Mouse (Mus musculus): ENCODE results near the gene Tmc3. TPM values are rescaled to one million over a fixed set of nuclear protein-coding genes. Genes with fewer than 3 reads are reported as not detected.

Tmc3 gene
- 0.35 TPM in 1 of 2 replicates, not detected in the other for total RNA-seq (2017)

DNA sequence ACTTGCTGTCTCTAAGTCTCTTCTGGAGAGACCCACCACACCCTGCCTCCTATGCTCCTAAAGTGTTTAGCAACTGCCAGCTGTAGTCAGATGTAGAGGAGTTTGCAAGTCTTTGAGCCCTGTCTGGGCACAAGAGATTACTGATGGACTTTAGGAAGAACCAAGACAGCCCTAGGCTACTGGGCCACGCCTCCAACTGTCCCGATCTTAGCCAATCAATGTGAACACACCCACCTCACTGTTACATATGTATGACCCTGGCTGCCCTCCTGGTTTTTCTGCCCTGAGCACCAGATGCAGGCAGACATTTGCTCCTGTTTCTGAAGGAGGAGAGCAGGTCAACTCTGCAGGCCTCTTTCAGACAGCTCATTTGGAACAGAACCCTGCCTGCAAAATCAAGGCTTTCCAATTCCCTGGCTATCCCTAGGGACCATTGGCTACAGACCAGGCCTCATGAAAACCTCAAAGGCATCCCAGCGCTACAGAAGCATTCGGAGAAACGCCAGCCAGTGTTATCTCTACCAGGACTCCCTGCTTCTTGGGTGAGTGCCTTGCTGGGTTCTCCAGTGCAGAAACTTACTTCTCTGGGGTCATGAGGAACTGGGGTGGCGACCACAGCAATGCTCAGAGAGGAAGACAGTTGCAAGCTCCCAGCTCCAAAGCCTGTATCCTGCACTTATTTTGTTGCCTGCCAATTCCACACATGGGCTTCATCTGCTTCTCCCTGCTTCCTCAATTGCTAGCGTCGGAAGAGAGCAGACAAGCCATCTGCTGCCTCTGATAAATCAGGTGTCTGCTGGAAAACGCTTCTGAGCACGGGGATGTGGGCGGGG, at the start of gene Tmc3:
Tmc3 (plus strand) TSS at position 289 of the 833 bp plus-strand sequence.
- no peak for ATAC-seq (ENCODE audit: extremely low read depth, insufficient number of reproducible peaks, low FRiP score, poor library complexity, severe bottlenecking)

DNA sequence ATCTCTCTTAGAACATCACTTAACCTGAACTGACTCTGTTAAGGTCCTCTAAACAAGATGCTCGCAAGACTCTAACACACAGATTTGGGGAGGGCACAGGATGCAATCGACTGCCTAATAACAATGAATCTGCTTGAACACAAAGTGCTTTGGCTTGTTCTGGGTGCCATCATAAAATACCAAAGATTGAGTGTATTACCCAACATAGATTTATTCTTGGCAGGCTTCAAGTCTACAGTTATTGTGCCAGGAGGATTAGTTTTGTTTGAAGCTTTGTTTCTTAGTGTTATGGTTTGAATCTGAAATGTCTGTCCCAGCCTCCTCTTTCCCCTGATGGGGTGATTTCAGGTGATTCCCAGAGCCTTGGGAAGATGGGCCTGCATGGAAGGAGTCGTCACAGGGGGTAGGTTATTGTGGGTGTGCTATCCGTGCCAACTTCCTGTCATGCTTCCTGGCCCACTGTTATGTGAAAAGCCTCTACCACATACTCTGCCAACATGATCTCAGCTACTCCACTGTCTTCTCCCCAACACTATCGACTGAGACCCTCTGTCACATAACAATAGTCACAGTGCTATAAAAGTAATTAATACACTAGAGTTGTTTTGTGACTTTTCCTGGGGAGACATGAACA, 43.1 kb upstream of the Tmc3 start:
- no peak for ATAC-seq (ENCODE audit: extremely low read depth, insufficient number of reproducible peaks, low FRiP score, poor library complexity, severe bottlenecking)

DNA sequence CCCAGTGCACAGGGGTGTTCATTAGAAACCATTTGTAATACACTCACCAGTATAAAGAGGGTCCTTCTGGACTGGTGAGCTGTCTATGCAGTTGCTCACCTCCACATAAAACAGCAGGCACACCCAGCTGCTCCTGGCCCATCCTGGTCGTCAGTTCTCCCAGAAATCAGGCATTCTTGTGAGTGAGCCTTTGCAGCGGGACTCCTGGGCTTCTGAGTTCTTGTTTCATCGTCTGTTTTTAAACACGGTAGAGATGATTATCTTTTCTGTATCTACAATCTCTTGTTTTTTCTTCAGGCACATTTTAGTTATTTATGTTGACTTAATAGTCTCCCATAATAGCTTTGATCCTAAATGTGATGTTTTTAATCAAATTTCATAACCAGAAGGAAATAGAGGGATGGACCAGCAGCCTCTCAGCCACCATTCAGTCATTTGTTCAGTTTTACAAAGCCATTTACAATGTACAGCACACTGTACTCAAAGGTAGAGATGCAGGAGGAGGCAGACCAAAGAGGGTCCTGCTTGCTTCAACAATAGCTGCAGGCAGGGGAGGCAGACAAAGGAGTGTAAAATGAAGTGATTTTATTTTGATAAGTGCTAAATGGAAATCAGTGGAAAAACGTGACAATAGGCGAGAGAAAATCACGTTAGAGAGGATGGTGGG, 35.9 kb upstream of the Tmc3 start:
- no peak for ATAC-seq (ENCODE audit: extremely low read depth, insufficient number of reproducible peaks, low FRiP score, poor library complexity, severe bottlenecking)

DNA sequence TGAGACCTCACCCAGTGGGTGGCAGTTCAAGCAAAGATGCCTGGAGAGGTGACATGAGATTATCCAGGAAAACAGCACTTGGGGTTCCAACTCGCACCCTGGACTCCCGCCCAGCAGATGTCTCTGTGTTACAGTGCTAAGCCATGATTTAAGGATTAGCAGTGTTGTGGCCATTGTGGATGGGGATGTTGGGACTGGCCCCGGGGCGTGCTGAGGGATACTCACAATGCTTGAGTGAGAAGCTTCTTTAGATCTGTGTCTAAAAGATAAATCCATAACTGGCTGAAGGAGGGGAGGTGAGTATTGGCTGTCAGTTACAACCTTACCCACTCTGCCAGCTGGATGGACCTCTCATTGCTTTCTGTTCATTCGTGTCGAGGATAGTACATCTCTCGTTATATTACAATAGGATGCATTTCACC, 35.4 kb upstream of the Tmc3 start:
- no peak for ATAC-seq (ENCODE audit: extremely low read depth, insufficient number of reproducible peaks, low FRiP score, poor library complexity, severe bottlenecking)

DNA sequence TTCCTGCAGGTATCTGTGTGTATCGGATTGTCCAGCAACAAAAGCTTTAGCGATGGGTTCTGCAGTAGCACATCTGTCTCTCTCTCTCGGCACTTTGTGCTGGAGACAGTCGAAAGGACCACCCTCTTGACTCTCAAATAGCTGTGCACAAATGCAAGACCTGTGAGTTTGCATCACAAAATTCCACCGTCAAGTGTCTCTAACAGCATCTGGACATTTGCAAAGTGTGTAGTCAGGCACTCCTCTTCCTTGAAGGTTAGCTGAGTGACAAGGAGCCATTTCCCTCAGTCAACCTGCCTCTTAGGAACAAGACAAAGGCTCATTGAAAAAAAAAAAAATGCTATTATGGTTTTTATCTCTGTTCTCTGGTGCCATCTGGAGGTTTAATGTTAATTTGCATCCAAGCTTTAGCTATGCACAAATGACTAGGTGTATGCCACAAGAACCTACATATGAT, 34.7 kb upstream of the Tmc3 start:
- ATAC-seq (ENCODE audit: extremely low read depth, insufficient number of reproducible peaks, low FRiP score, poor library complexity, severe bottlenecking), result no peak

DNA sequence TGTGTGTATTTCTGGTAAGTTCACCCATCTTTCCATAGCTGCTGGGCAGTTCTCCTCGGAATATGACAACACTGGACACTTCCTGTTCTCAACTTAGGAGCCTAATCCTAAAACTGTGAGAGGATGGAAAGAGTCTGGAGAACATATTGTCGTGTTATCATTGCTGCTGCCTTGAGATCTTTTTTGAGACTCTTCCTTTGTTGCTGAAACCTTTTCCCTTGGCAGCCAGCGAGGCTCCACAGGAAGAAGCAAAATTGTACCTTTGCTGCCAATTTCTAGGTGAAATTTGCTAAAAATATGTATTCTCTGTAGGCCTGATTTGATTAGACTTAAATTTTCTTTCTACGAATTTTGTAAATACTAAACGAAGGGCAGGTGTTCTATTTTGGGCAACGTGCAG, 30.2 kb upstream of the Tmc3 start:
- ATAC-seq (ENCODE audit: extremely low read depth, insufficient number of reproducible peaks, low FRiP score, poor library complexity, severe bottlenecking), result no peak

DNA sequence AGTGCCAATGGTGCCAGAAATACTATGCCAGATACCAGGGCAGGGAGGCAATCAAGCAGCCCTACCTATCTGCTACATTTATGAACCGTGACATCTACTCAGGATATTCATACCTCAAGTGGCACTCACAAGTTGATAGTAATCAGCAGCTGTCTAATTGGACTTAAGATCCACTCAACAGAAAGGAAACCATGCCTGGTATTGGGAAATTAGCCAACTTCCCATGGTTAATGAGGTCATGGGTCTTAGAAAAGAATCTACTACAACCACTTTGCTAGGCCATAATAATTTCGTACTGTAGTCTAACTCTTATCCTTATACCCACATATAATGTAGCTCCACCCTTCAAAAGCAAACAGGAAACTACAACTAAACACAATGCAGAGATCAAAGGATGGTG, 28.2 kb upstream of the Tmc3 start:
- ATAC-seq (ENCODE audit: extremely low read depth, insufficient number of reproducible peaks, low FRiP score, poor library complexity, severe bottlenecking), result no peak

DNA sequence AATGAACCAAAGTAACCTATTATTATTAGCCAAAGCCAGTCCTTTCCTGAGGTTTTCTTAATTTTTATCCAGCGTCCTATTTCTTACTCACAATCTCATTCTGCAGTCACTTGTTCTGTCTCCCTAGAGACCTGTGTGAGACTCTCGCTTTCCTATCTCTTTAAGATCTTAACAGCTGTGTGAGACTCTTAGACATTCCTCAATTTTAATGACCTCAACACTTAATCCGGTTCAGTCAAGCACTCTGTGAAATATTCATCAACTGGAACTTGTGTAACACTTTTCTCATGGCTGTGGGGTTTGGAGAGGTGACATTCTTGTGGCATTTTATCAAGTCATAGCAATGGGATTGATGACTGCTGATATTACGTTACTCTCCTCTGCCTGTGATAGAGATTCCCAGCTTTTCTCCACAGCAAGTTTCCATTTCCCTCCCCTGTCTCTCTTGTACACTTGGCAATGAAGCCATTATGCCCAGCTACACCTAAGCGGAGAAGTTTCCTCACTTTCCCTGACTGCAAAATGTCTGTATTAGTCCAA, 25.9 kb upstream of the Tmc3 start:
- no peak for ATAC-seq (ENCODE audit: extremely low read depth, insufficient number of reproducible peaks, low FRiP score, poor library complexity, severe bottlenecking)

DNA sequence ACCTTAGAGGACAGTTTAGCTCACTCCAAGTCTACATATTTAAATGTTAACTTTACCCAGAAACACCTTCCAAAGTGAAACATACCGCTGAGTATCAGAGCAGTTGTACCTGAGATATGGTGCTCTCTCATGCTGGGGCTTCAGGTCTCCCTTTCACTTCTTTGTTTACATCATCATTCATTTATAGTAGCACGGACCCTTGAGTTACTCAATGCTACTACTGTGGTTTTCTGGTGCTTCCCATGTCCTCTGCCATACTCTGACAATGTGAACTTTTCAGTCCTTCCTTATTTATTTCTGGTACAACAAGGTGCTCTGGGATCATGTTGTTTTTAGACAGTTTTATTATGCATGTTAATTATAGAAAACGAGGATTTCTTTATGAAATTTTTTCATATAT, 25.2 kb upstream of the Tmc3 start:
- no peak for ATAC-seq (ENCODE audit: extremely low read depth, insufficient number of reproducible peaks, low FRiP score, poor library complexity, severe bottlenecking)

DNA sequence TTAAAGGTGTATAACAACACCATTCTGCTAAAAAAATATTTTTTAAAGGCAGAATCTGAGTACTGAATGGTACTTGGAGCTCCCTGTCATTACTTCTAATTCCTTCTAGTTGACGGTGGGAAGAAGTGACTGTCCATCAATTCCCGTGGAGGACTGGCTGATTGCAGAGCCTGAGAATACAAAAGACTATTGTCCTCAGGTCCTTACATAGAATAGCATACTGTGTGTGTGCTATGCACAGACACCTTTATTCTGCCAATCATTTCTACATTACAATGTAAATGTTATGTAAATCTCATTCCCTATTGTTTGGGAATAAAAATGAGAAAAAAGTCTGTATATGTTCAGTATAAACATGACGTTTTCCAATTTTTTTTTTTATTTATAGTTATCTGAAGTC, 22.9 kb upstream of the Tmc3 start:
- ATAC-seq (ENCODE audit: extremely low read depth, insufficient number of reproducible peaks, low FRiP score, poor library complexity, severe bottlenecking), result no peak

DNA sequence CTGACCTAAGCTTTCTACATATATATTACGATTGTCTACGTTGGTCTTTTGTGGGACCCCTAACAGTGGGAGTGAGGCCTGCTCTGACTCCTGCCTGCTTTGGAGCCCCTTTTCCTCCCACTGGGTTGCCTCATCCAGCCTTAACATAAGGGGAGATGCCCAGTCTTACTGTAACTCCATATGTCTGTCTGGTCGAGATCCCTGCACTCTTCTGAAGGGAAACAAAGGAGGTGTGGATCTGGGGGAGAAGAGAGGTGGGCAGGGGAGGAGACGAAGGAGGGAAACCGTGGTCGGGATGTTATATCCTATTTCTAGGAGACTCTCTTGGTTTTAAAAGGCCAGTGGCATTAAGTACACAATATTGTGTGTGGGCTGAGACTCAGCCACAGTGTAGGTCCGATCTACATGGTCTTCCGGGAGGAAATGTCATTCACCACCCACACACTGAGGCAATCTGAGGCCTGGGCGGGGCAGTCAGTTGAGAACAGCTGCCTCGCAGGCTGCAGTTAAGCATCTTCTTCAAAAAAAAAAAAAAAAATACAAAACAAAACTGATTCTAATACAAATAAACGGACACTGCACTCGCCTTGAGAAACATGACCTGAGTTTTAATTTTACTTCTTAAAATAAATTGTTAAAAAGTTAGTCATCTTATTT, 20.0 kb upstream of the Tmc3 start:
- ATAC-seq (ENCODE audit: extremely low read depth, insufficient number of reproducible peaks, low FRiP score, poor library complexity, severe bottlenecking), result peak; percentile 58; the same call in 1 of the 2 replicates

DNA sequence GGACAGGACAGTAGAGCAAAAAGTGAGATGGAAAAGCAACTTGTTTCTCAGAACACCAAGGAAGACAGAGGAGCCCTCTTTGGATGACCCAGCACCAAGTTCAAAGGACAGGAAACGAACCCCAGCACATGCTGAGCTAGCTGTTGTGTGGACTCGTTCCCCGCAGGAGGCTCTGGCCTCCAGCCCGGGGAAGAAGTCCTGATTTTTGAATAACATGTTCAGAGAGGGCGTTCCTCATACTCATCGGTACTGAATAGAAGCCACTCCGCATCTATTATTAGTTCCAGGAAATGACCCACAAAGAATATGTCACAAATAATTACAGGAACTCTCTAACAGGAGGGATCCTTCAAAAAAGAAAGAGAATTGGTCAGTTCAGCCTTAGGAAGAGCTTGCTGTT, 18.8 kb upstream of the Tmc3 start:
- no peak for ATAC-seq (ENCODE audit: extremely low read depth, insufficient number of reproducible peaks, low FRiP score, poor library complexity, severe bottlenecking)

DNA sequence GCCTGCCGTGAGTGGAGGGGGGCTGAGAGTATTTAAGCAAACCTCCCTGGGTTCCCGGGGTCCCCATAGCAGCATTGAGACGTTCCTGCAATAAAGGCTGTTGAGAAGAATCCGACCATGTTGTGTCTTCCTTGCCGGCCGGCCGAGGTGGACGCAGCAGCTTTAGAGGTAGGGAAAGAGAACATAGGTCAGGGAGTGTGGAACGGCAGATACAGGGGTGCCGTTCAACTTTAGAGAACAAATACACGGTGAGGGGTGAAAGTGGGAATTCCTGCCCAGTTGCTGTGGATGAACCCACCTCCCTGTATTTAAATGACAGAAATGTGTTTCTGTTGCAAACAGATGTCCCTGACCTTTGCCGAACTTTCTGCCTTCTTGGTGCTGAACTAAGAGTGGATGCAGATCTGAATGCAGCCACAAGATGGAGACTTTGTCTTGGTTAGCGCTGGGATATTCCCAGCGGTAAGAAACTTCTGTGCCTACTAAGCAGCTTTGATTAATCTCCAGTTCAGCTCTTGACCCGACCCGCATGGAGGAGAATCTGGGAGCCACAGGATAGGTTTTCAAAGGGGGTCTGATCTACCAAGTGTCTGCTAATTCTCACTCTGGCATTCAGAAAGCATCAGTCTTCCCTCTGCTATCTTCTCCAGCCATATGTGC, 16.8 kb upstream of the Tmc3 start:
- ATAC-seq (ENCODE audit: extremely low read depth, insufficient number of reproducible peaks, low FRiP score, poor library complexity, severe bottlenecking), result peak; percentile 66

DNA sequence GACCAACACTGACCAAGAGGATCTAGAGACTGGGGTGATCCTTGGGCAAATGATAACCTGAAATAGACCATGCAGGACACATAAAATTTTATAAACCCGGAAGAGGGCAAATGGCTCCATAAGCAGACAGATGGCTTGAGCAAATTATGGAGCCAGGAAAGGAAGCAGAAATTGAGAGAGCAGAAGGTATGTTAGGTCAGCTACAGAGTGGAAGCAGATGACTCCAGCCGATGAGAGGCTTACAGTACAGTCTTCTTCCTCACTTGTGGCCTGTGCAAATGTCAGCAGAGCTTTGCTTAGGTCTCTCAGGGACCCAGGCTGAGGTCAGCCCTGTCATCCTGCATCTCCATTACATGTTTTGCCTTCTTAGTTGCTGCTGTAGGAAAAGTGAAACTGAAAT, 15.9 kb upstream of the Tmc3 start:
- ATAC-seq (ENCODE audit: extremely low read depth, insufficient number of reproducible peaks, low FRiP score, poor library complexity, severe bottlenecking), result no peak

DNA sequence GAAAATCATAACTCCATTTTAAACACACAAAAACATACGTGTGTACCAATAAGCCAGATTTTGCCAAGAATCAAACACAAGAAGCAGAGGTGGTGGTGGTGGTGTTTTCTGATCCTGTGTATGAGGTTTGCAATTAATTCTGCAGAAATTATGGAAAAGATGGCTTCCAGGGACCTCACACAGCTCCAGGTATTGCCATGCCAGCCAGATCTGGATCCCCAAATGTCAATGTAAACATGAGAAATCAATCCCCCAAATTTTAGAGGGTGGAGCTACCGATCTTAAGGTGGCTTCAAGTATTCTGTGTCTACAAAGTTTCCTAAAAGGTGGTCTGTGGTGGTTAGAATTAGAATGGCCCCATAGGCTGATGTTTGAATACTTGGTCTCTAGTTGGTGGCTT, 15.3 kb upstream of the Tmc3 start:
- no peak for ATAC-seq (ENCODE audit: extremely low read depth, insufficient number of reproducible peaks, low FRiP score, poor library complexity, severe bottlenecking)

DNA sequence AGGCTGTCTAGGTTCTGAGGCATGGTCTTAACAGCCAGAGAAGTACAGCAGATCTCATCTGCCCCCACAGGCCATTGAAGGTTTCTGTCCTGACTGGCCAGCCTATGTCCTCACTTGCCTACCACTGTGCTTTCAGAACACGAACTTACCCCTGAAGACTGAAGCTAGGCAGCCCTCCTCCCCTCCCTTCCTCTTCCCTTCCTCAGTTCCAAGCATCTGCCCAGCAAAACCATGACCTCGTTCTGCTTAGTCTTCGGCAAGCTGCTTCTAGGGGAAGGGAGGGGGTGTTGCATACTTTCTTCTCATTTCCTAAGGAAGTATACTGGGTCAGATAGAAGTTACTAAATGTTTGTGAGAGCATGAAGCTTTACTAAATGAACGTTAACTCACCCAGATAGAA, 13.7 kb upstream of the Tmc3 start:
- ATAC-seq (ENCODE audit: extremely low read depth, insufficient number of reproducible peaks, low FRiP score, poor library complexity, severe bottlenecking), result no peak

DNA sequence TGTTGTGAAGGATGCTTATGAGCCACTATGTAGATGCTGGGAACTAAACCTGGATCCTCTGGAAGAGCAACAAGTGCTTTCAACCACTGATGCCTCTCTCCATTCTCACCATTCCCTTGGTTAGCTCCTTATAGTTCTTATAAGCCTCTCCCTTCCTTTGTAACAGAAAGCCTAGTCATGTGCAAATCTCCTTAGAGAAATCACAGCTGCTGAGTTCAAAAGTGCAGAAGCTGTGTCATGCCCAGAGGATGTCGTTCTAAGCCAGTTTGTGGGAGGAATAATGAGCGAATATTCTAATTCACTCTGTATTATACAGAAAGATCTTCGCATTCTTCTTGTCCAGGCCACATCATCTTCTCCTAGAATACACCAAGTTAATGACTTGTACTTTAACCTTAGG, 12.8 kb upstream of the Tmc3 start:
- ATAC-seq (ENCODE audit: extremely low read depth, insufficient number of reproducible peaks, low FRiP score, poor library complexity, severe bottlenecking), result no peak

DNA sequence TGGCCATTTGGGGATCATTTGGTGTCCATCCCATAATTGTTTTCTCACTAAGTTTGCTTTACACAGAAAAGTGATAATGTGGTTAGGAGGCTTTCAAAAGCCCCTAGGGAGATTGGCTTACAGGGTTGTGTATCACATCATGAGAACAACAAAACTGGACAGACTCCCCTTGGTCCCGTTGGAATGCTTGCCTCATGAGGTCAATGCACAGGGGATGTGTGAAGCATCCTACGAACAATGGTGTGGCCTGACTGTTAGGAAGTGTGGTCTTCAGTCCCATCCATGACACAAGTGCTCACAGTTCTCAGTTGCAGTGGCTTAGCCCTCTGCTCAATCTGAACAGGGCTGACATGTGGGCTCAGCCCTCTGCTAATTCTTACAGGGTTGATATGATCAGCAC, 12.3 kb upstream of the Tmc3 start:
- no peak for ATAC-seq (ENCODE audit: extremely low read depth, insufficient number of reproducible peaks, low FRiP score, poor library complexity, severe bottlenecking)

DNA sequence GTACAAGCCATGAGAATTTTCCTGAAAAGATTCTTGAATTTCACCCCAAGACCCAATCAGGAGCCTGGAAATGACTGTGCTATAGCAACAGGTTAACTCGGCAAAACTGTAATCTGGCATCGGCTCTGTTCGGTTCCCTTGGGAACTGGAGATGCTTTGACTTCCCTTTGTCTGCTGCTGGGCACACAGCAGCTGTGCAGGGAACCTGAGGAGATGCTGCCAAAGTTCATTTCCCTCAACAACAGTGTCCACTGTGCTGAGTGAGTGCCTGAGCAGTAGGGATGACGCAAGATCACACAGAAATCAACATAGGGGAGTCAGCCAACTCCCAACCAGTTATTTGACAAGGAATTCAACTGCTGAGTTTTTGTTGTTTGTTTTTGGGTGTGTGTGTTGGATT, 3.8 kb upstream of the Tmc3 start:
- no peak for ATAC-seq (ENCODE audit: extremely low read depth, insufficient number of reproducible peaks, low FRiP score, poor library complexity, severe bottlenecking)
